Mouse (Mus musculus) midbrain, postnatal 0 days (tissue): Measurements from ENCODE around the gene Chd5. TPM values are rescaled to one million over a fixed set of nuclear protein-coding genes. Genes with fewer than 3 reads are reported as not detected.

Experiments used
- ATAC-seq: fragments of 200-750 bp; cut with Nextera tagmentation; 2 replicates; pipeline ENCODE4 v1.8.0; 2017; ENCODE audit warnings: moderate number of reproducible peaks, mild to moderate bottlenecking, moderate TSS enrichment, moderate library complexity; ENCODE audit not compliant: low FRiP score
- DNase-seq: peaks from one replicate; pipeline ENCODE4 v3.0.0-alpha.2; 2015; ENCODE audit warnings: low spot score
- H3K27ac ChIP-seq: fragments of 300-500 bp; sonication (generic); 2 replicates; pipeline ENCODE4 v1.5.1; 2014; ENCODE audit warnings: low read depth, mild to moderate bottlenecking, low read length, mixed read lengths
- H3K27me3 ChIP-seq: fragments of 300-500 bp; sonication (generic); 2 replicates; pipeline ENCODE4 v1.6.1; 2014; ENCODE audit warnings: low read length, control low read depth, mixed read lengths; ENCODE audit not compliant: insufficient read depth
- H3K36me3 ChIP-seq: fragments of 300-500 bp; sonication (generic); 2 replicates; pipeline ENCODE4 v1.6.1; 2014; ENCODE audit warnings: low read length, control low read depth, mixed read lengths; ENCODE audit not compliant: insufficient read depth
- H3K4me1 ChIP-seq: fragments of 300-500 bp; sonication (generic); 2 replicates; pipeline ENCODE4 v1.6.1; 2014; ENCODE audit warnings: mild to moderate bottlenecking, control low read depth, antibody characterized with exemption, low read length, mixed read lengths; ENCODE audit not compliant: insufficient read depth
- H3K4me2 ChIP-seq: fragments of 300-500 bp; sonication (generic); 2 replicates; pipeline ENCODE4 v1.6.1; 2014; ENCODE audit warnings: low read depth, mild to moderate bottlenecking, low read length, mixed read lengths; ENCODE audit not compliant: poor library complexity, severe bottlenecking
- H3K4me3 ChIP-seq: fragments of 300-500 bp; sonication (generic); 2 replicates; pipeline ENCODE4 v1.5.1; 2014; ENCODE audit warnings: low read depth, mild to moderate bottlenecking, low read length, moderate library complexity
- H3K9ac ChIP-seq: fragments of 300-500 bp; sonication (generic); replicated peaks from 2 replicates; pipeline ENCODE4 v1.6.1; 2014; ENCODE audit warnings: mild to moderate bottlenecking, low read length, moderate library complexity, mixed read lengths; ENCODE audit not compliant: poor library complexity, severe bottlenecking
- H3K9me3 ChIP-seq: fragments of 300-500 bp; sonication (generic); 2 replicates; pipeline ENCODE4 v1.6.1; 2016; ENCODE audit warnings: low read length, control low read depth
- CTCF ChIP-seq: IDR thresholded peaks from 2 replicates; pipeline ENCODE4 v1.5.1; 2016; ENCODE audit warnings: antibody characterized with exemption, mild to moderate bottlenecking
- WGBS: fragments of 180-500 bp; shearing (Covaris S2); extraction: QIAGEN DNeasy Blood & Tissue Kit; methylation state at CpG from one replicate; pipeline ENCODE4 v1.1.7; 2014; 5-methylcytosine and 5-hydroxymethylcytosine counted together
- polyA plus RNA-seq: library from polyadenylated mRNA; unstranded; fragments of >200 nt; fragmentation: Nextera tagmentation; extraction: Ambion mirVana; gene quantifications from 2 replicates; pipeline ENCODE4 v1.2.1, GENCODE M21; 2015
- total RNA-seq: library from RNA; depleted of rRNA; stranded (reverse); fragments of >200 nt; gene quantifications from 2 replicates; pipeline ENCODE4 v1.2.3, GENCODE M21; 2014; rRNA removed

Gene Chd5
- total and polyA plus RNA-seq, 2 experiments from 2014 or later, result 95.0 to 107 TPM

GRCm38 (mm10) chr4:152435255-152435654 lies 96.8 kb downstream of the Chd5 start:
- peak; percentile 73 for ATAC-seq

More at GRCm38 (mm10) chr4:152435255-152435654, 96.8 kb downstream of the Chd5 start:
- Histone ChIP-seq H3K4me2 (peak overlapping the region; percentile 48), H3K4me3 (peak overlapping the region; percentile 12; the same call in 1 of the 2 replicates), H3K27me3 (no peaks in the 10 kb centered on the region), H3K27ac (0 out of 2 replicates have a peak overlapping the region, but pooled peaks have one; percentile 7), H3K4me1 (no peaks in the 10 kb centered on the region), H3K9me3 (no peaks in the 10 kb centered on the region), H3K9ac (no peak overlapping the region; the same call in 1 of the 2 replicates), H3K36me3 (no peaks in the 10 kb centered on the region)
- peak; percentile 83 for DNase-seq
- TF ChIP-seq CTCF, result peak; percentile 91
- 11% methylated on average over 10 of the region's 10 CpGs for WGBS

Other genes starting within 250 kb of the Chd5 start
- 0.99 and 2.0 TPM in 2 replicates for gene Tnfrsf25, start 222.7 kb upstream of the Chd5 start, total RNA-seq
- gene Tnfrsf25, start 222.7 kb upstream of the Chd5 start, polyA plus RNA-seq, result 0.38 and 0.49 TPM in 2 replicates
- gene Espn, start 186.3 kb upstream of the Chd5 start, total RNA-seq, result 0.22 and 0.42 TPM in 2 replicates
- 0.22 and 0.53 TPM in 2 replicates for gene Espn, start 186.3 kb upstream of the Chd5 start, polyA plus RNA-seq
- not detected in 2 replicates for gene Hes2, start 179.8 kb upstream of the Chd5 start, total RNA-seq
- not detected in 2 replicates for gene Hes2, start 179.8 kb upstream of the Chd5 start, polyA plus RNA-seq
- 228 and 259 TPM in 2 replicates for gene Acot7, start 160.5 kb upstream of the Chd5 start, total RNA-seq
- gene Acot7, start 160.5 kb upstream of the Chd5 start, polyA plus RNA-seq, result 510 and 544 TPM in 2 replicates
- 138 and 149 TPM in 2 replicates for gene Gpr153, start 64.4 kb upstream of the Chd5 start, total RNA-seq
- 20.1 and 21.2 TPM in 2 replicates for gene Gpr153, start 64.4 kb upstream of the Chd5 start, polyA plus RNA-seq
- not detected in 2 replicates for gene Hes3, start 47.0 kb upstream of the Chd5 start, total RNA-seq
- gene Hes3, start 47.0 kb upstream of the Chd5 start, polyA plus RNA-seq, result 0.19 and 0.36 TPM in 2 replicates
- gene Icmt, start 41.4 kb upstream of the Chd5 start, total RNA-seq, result 34.6 and 38.9 TPM in 2 replicates
- gene Icmt, start 41.4 kb upstream of the Chd5 start, polyA plus RNA-seq, result 15.7 and 17.9 TPM in 2 replicates
- gene Rnf207, start 19.7 kb upstream of the Chd5 start, total RNA-seq, result 7.6 and 15.2 TPM in 2 replicates
- 7.2 and 8.8 TPM in 2 replicates for gene Rnf207, start 19.7 kb upstream of the Chd5 start, polyA plus RNA-seq
- 177 and 203 TPM in 2 replicates for gene Rpl22, start 12.9 kb upstream of the Chd5 start, total RNA-seq
- gene Rpl22, start 12.9 kb upstream of the Chd5 start, polyA plus RNA-seq, result 125 and 148 TPM in 2 replicates
- gene Nphp4, start 138.1 kb downstream of the Chd5 start, total RNA-seq, result 8.8 and 12.1 TPM in 2 replicates
- 3.7 and 4.8 TPM in 2 replicates for gene Nphp4, start 138.1 kb downstream of the Chd5 start, polyA plus RNA-seq
- gene Kcnab2, start 139.2 kb downstream of the Chd5 start, total RNA-seq, result 51.5 and 66.9 TPM in 2 replicates
- 30.2 and 34.8 TPM in 2 replicates for gene Kcnab2, start 139.2 kb downstream of the Chd5 start, polyA plus RNA-seq